Mouse (Mus musculus) forebrain, embryonic 11.5 days (tissue): ENCODE results near the gene Il31ra. TPM values are rescaled to one million over a fixed set of nuclear protein-coding genes. Genes with fewer than 3 reads are reported as not detected.
"Not testable (repeated sequence)": the region's sequence is repeated elsewhere in the genome, so short reads cannot be mapped to it uniquely, and the experiment has no call there.

ENCODE experiments used
- ATAC-seq: fragments of 200-750 bp; cut with Nextera tagmentation; replicated peaks from 2 replicates; pipeline ENCODE4 v1.8.0; 2017; ENCODE audit warnings: moderate TSS enrichment; ENCODE audit not compliant: low FRiP score
- DNase-seq: peaks from one replicate; pipeline ENCODE4 v3.0.0-alpha.2; 2017; ENCODE audit warnings: low spot score
- H3K27ac ChIP-seq: fragments of 300-500 bp; sonication (generic); 2 replicates; pipeline ENCODE4 v1.5.1; 2014; ENCODE audit warnings: low read depth, low read length
- H3K27me3 ChIP-seq: fragments of 300-500 bp; sonication (generic); 2 replicates; pipeline ENCODE4 v1.6.1; 2014; ENCODE audit warnings: mild to moderate bottlenecking, low read length, mixed read lengths; ENCODE audit not compliant: control insufficient read depth, insufficient read depth
- H3K36me3 ChIP-seq: fragments of 300-500 bp; sonication (generic); 2 replicates; pipeline ENCODE4 v1.6.1; 2014; ENCODE audit warnings: mild to moderate bottlenecking, low read length, moderate library complexity, mixed read lengths; ENCODE audit not compliant: control insufficient read depth, insufficient read depth
- H3K4me1 ChIP-seq: fragments of 300-500 bp; sonication (generic); replicated peaks from 2 replicates; pipeline ENCODE4 v1.6.1; 2014; ENCODE audit warnings: low read length, mixed read lengths; ENCODE audit not compliant: control insufficient read depth, insufficient read depth
- H3K4me2 ChIP-seq: fragments of 300-500 bp; sonication (generic); 2 replicates; pipeline ENCODE4 v1.6.1; 2014; ENCODE audit warnings: low read depth, mild to moderate bottlenecking, low read length, moderate library complexity, mixed read lengths; ENCODE audit not compliant: severe bottlenecking
- H3K4me3 ChIP-seq: fragments of 300-500 bp; sonication (generic); 2 replicates; pipeline ENCODE4 v1.5.1; 2014; ENCODE audit warnings: low read depth, low read length
- H3K9ac ChIP-seq: fragments of 300-500 bp; sonication (generic); 2 replicates; pipeline ENCODE4 v1.6.1; 2014; ENCODE audit warnings: low read length
- H3K9me3 ChIP-seq: fragments of 300-500 bp; sonication (generic); 2 replicates; pipeline ENCODE4 v1.6.1; 2016; ENCODE audit warnings: low read length, mixed read lengths; ENCODE audit not compliant: control insufficient read depth
- WGBS: fragments of 180-500 bp; shearing (Covaris S2); extraction: QIAGEN DNeasy Blood & Tissue Kit; methylation state at CpG from one replicate; pipeline ENCODE4 v1.1.7; 2014; 5-methylcytosine and 5-hydroxymethylcytosine counted together
- polyA plus RNA-seq: library from polyadenylated mRNA; unstranded; fragments of >200 nt; fragmentation: Nextera tagmentation; extraction: Ambion mirVana; gene quantifications from 2 replicates; pipeline ENCODE4 v1.2.1, GENCODE M21; 2014

Gene Il31ra
- polyA plus RNA-seq, 1 experiment from 2014 or later: not detected

GRCm38 (mm10) chr13:112580590-112581320 is 13.4 kb downstream of the Il31ra start:
- 22% methylated on average over 11 of the region's 11 CpGs for WGBS

GRCm38 (mm10) chr13:112578041-112578440 is 16.1 kb downstream of the Il31ra start:
- not testable (repeated sequence) for H3K4me1 ChIP-seq, H3K4me3 ChIP-seq, H3K36me3 ChIP-seq, H3K9me3 ChIP-seq, H3K27ac ChIP-seq, ATAC-seq, H3K9ac ChIP-seq, DNase-seq, H3K4me2 ChIP-seq, H3K27me3 ChIP-seq
- 72% methylated on average over 11 of the region's 11 CpGs for WGBS

More at GRCm38 (mm10) chr13:112580590-112581320, 13.4 kb downstream of the Il31ra start:
- no peak overlapping the region for H3K9ac ChIP-seq
- DNase-seq (no peak), ATAC-seq (no peak)
- H3K4me2 ChIP-seq: no peak overlapping the region
- H3K4me3 ChIP-seq: no peak overlapping the region
- H3K9me3 ChIP-seq: no peaks in the 10 kb centered on the region
- H3K4me1 ChIP-seq: peaks cover 2% of the 10 kb centered on the region; the same call in 1 of the 2 replicates
- H3K36me3 ChIP-seq: no peaks in the 10 kb centered on the region
- no peak overlapping the region for H3K27ac ChIP-seq
- H3K27me3 ChIP-seq: no peaks in the 10 kb centered on the region

GRCm38 (mm10) chr13:112573800-112574199 is 20.4 kb downstream of the Il31ra start:
- no peaks in the 10 kb centered on the region for H3K9me3 ChIP-seq
- no peaks in the 10 kb centered on the region for H3K4me1 ChIP-seq
- H3K4me2 ChIP-seq: no peak overlapping the region
- DNase-seq (no peak), ATAC-seq (no peak)
- H3K27me3 ChIP-seq: no peaks in the 10 kb centered on the region
- H3K9ac ChIP-seq: no peak overlapping the region
- H3K4me3 ChIP-seq: no peak overlapping the region
- no peak overlapping the region for H3K27ac ChIP-seq
- H3K36me3 ChIP-seq: no peaks in the 10 kb centered on the region

- no peak for DNase-seq
- H3K4me1 ChIP-seq: no peaks in the 10 kb centered on the region
- no peak overlapping the region for H3K4me2 ChIP-seq
- H3K27me3 ChIP-seq: no peaks in the 10 kb centered on the region
- H3K4me3 ChIP-seq: no peak overlapping the region
- no peak for ATAC-seq
- H3K36me3 ChIP-seq: no peaks in the 10 kb centered on the region
- H3K27ac ChIP-seq: no peak overlapping the region
- H3K9ac ChIP-seq: no peak overlapping the region
- no peaks in the 10 kb centered on the region for H3K9me3 ChIP-seq
- WGBS: 79% methylated on average over 5 of the region's 5 CpGs
Observed at GRCm38 (mm10) chr13:112570768-112571167, 23.4 kb downstream of the Il31ra start.

GRCm38 (mm10) chr13:112569606-112570005 is 24.6 kb downstream of the Il31ra start:
- 62% methylated on average over 4 of the region's 4 CpGs for WGBS
- Histone ChIP-seq H3K4me3 (no peak overlapping the region), H3K4me2 (no peak overlapping the region), H3K36me3 (no peaks in the 10 kb centered on the region), H3K9me3 (no peaks in the 10 kb centered on the region), H3K9ac (no peak overlapping the region), H3K4me1 (no peaks in the 10 kb centered on the region), H3K27ac (no peak overlapping the region), H3K27me3 (no peaks in the 10 kb centered on the region)
- no peak for ATAC-seq
- DNase-seq: no peak

GRCm38 (mm10) chr13:112560554-112561138 is 33.5 kb downstream of the Il31ra start:
- Histone ChIP-seq H3K36me3 (no peaks in the 10 kb centered on the region), H3K4me1 (no peaks in the 10 kb centered on the region), H3K4me3 (no peak overlapping the region), H3K9ac (no peak overlapping the region), H3K27ac (no peak overlapping the region), H3K9me3 (no peaks in the 10 kb centered on the region), H3K27me3 (no peaks in the 10 kb centered on the region), H3K4me2 (no peak overlapping the region)
- no peak for DNase-seq
- 87% methylated on average over 6 of the region's 6 CpGs for WGBS
- ATAC-seq: no peak

GRCm38 (mm10) chr13:112556501-112556900 is 37.7 kb downstream of the Il31ra start:
- Histone ChIP-seq H3K9me3 (no peaks in the 10 kb centered on the region), H3K4me1 (no peaks in the 10 kb centered on the region), H3K27ac (no peak overlapping the region), H3K4me2 (no peak overlapping the region), H3K9ac (no peak overlapping the region), H3K36me3 (no peaks in the 10 kb centered on the region), H3K27me3 (no peaks in the 10 kb centered on the region), H3K4me3 (no peak overlapping the region)
- DNase-seq: no peak
- WGBS: 71% methylated on average over 2 of the region's 2 CpGs
- ATAC-seq: no peak

- no peaks in the 10 kb centered on the region for H3K36me3 ChIP-seq
- no peaks in the 10 kb centered on the region for H3K4me1 ChIP-seq
- H3K9ac ChIP-seq: no peak overlapping the region
- H3K27ac ChIP-seq: no peak overlapping the region
- H3K27me3 ChIP-seq: no peaks in the 10 kb centered on the region
- H3K4me2 ChIP-seq: no peak overlapping the region
- no peaks in the 10 kb centered on the region for H3K9me3 ChIP-seq
- DNase-seq (no peak), ATAC-seq (no peak)
- no peak overlapping the region for H3K4me3 ChIP-seq
- 91% methylated on average over 5 of the region's 5 CpGs for WGBS
Observed at GRCm38 (mm10) chr13:112553304-112553703, 40.9 kb downstream of the Il31ra start.
